Mouse (Mus musculus) intestine, embryonic 14.5 days (tissue): ENCODE results near the gene Hectd4. TPM values are rescaled to one million over a fixed set of nuclear protein-coding genes. Genes with fewer than 3 reads are reported as not detected.
A peak's percentile ranks its signal among the peaks of the same experiment; 100 is the strongest.

Source experiments
- ATAC-seq: fragments of 200-750 bp; cut with Nextera tagmentation; replicated peaks from 2 replicates; pipeline ENCODE4 v1.8.0; 2017; ENCODE audit warnings: low read depth, moderate number of reproducible peaks, moderate TSS enrichment, moderate library complexity; ENCODE audit not compliant: low FRiP score, low TSS enrichment
- DNase-seq: peaks from one replicate; pipeline ENCODE4 v3.0.0-alpha.2; 2018; ENCODE audit warnings: low spot score
- H3K27ac ChIP-seq: fragments of 300-500 bp; sonication (generic); 2 replicates; pipeline ENCODE4 v1.5.1; 2014; ENCODE audit warnings: low read depth, mild to moderate bottlenecking, control low read depth
- H3K27me3 ChIP-seq: fragments of 300-500 bp; sonication (generic); replicated peaks from 2 replicates; pipeline ENCODE4 v1.6.1; 2014; ENCODE audit warnings: low read length, control low read depth; ENCODE audit not compliant: control insufficient read depth, insufficient read depth
- H3K36me3 ChIP-seq: fragments of 300-500 bp; sonication (generic); 2 replicates; pipeline ENCODE4 v1.6.1; 2014; ENCODE audit warnings: low read length, control low read depth; ENCODE audit not compliant: control insufficient read depth, insufficient read depth
- H3K4me1 ChIP-seq: fragments of 300-500 bp; sonication (generic); replicated peaks from 2 replicates; pipeline ENCODE4 v1.6.1; 2014; ENCODE audit warnings: low read length, control low read depth, mixed read lengths; ENCODE audit not compliant: control insufficient read depth, insufficient read depth
- H3K4me2 ChIP-seq: fragments of 300-500 bp; sonication (generic); 2 replicates; pipeline ENCODE4 v1.6.1; 2014; ENCODE audit warnings: low read length
- H3K4me3 ChIP-seq: fragments of 300-500 bp; sonication (generic); 2 replicates; pipeline ENCODE4 v1.5.1; 2014; ENCODE audit warnings: low read depth, low read length, control low read depth, mixed read lengths
- H3K9ac ChIP-seq: fragments of 300-500 bp; sonication (generic); 2 replicates; pipeline ENCODE4 v1.6.1; 2014; ENCODE audit warnings: mild to moderate bottlenecking, low read length
- H3K9me3 ChIP-seq: fragments of 300-500 bp; sonication (generic); 2 replicates; pipeline ENCODE4 v1.6.1; 2016; ENCODE audit warnings: low read length, control low read depth; ENCODE audit not compliant: control insufficient read depth
- WGBS: fragments of 180-500 bp; shearing (Covaris S2); extraction: QIAGEN DNeasy Blood & Tissue Kit; methylation state at CpG from one replicate; pipeline ENCODE4 v1.1.7; 2014; 5-methylcytosine and 5-hydroxymethylcytosine counted together
- polyA plus RNA-seq: library from polyadenylated mRNA; unstranded; fragments of >200 nt; fragmentation: Nextera tagmentation; extraction: Ambion mirVana; gene quantifications from 2 replicates; pipeline ENCODE4 v1.2.1, GENCODE M21; 2014

The Hectd4 gene
- 8.0 and 8.1 TPM in 2 replicates for polyA plus RNA-seq

- DNase-seq (peak; percentile 99), ATAC-seq (peak; percentile 88)
- Histone ChIP-seq H3K9me3 (no peaks in the 10 kb centered on the region), H3K4me3 (peak within 1 kb of the TSS; percentile 90), H3K4me2 (peak within 1 kb of the TSS; percentile 63), H3K4me1 (peaks cover 8% of the 10 kb centered on the region), H3K27ac (peak within 1 kb of the TSS; percentile 73), H3K36me3 (no peaks in the 10 kb centered on the region), H3K9ac (peak within 1 kb of the TSS; percentile 88), H3K27me3 (no peaks in the 10 kb centered on the region)
- WGBS, result under 1% methylated on average over 81 of the region's 90 CpGs
Observed at GRCm38 (mm10) chr5:121219980-121220731, at the start of gene Hectd4. Gene Hectd4, plus strand, starts transcription at chr5:121220219.

DNA sequence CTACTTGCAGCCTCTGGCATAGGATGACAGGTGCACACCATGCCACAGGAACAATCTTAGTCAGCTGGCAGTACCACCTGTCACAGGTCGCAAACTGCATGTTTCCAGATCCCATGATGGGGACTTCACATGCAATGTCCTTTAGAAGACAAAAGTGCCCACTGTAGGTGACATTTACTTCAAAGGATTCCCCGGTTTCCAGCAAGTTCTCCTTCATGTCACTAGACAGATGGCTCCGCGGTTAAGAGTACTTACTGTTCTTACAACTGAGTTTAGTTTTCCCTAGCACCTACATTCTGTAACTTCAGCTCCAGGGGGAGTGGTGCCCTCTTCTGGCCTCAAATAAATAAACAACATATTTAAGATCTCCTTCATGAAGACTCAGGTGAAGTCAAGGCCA is 47.2 kb upstream of the Hectd4 start:
- H3K9me3 ChIP-seq, result no peaks in the 10 kb centered on the region
- ATAC-seq (no peak), DNase-seq (no peak)
- H3K27me3 ChIP-seq, result no peaks in the 10 kb centered on the region
- H3K4me1 ChIP-seq, result no peaks in the 10 kb centered on the region
- H3K36me3 ChIP-seq, result peaks cover 28% of the 10 kb centered on the region
- H3K27ac ChIP-seq, result no peak overlapping the region
- no peak overlapping the region for H3K4me3 ChIP-seq
- no peak overlapping the region for H3K9ac ChIP-seq
- 91% methylated on average over 4 of the region's 4 CpGs for WGBS
- H3K4me2 ChIP-seq, result no peak overlapping the region

DNA sequence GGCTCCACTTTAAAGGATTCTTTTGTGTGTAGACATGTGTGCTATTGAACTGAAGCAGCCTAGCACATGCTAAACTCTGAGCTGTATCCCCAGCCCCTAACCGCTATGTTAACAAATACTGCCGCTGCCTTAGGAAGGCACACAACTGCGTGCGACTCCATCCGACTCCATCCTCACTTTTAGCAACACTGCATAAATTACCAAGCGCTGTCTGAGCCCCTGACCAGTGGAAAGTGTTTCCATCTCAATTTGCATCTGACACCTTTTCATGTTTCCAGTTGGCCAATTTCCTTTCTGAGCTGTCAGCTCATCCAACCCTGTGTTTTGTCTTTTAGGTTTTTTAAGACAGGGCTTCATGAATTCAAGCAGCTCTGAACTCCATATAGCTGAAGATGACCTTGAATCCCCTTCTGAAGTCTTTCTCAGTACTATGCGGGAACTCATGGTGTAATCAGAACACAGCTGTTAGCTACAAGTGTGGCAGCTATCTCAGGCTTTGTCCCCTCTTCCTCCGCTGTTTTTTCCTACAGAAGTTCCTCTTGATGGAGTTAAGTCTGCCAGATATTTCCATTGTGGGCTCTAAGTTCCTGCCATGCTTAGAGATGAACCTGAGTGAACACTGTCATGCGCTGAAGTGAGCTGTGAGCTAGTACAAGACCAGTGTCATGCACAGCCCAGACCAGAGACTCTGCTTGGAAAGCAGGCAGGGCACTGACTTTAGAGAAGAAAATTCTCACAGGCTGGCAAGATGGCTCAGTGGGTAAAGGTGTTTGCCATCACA is 40.8 kb upstream of the Hectd4 start:
- 67% methylated on average over 9 of the region's 9 CpGs for WGBS
- Histone ChIP-seq H3K4me1 (peaks cover 5% of the 10 kb centered on the region), H3K27ac (no peak overlapping the region), H3K9me3 (no peaks in the 10 kb centered on the region), H3K27me3 (no peaks in the 10 kb centered on the region), H3K4me3 (no peak overlapping the region), H3K9ac (no peak overlapping the region), H3K36me3 (peaks cover 3% of the 10 kb centered on the region; the same call in 1 of the 2 replicates), H3K4me2 (no peak overlapping the region)
- ATAC-seq, result no peak
- DNase-seq, result no peak

- H3K4me1 ChIP-seq, result peaks cover 25% of the 10 kb centered on the region
- no peaks in the 10 kb centered on the region for H3K36me3 ChIP-seq
- H3K9me3 ChIP-seq, result no peaks in the 10 kb centered on the region
- ATAC-seq, result no peak
- no peaks in the 10 kb centered on the region for H3K27me3 ChIP-seq
- H3K27ac ChIP-seq, result no peak overlapping the region
- H3K4me3 ChIP-seq, result no peak overlapping the region
- H3K4me2 ChIP-seq, result no peak overlapping the region
- H3K9ac ChIP-seq, result no peak overlapping the region
- 75% methylated on average over 9 of the region's 9 CpGs for WGBS
- DNase-seq, result no peak
Observed at GRCm38 (mm10) chr5:121183269-121183668, 36.8 kb upstream of the Hectd4 start.

DNA sequence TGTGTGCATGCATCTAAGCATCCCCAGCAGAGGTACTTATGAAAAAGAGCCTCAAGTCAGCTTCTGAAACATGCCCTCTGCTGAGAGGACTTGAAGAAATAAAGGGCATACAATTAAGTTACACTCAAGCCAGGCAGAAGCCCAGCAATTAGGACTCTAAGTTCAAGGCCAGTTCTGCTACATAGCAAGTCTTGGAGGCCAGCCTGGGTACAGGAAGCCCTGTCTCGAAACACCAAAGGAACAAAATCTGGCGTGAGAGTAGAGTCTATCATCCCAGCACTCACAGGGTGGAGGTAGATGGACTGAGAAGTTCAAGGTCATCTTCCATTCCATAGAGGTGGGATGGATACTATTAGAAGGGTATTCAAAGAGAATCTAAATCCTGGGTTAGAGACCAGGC is 35.6 kb upstream of the Hectd4 start:
- no peak for DNase-seq
- Histone ChIP-seq H3K36me3 (no peaks in the 10 kb centered on the region), H3K9me3 (no peaks in the 10 kb centered on the region), H3K4me2 (no peak overlapping the region), H3K27me3 (no peaks in the 10 kb centered on the region), H3K4me3 (no peak overlapping the region), H3K9ac (no peak overlapping the region), H3K27ac (0 out of 2 replicates have a peak overlapping the region, but pooled peaks have one; percentile 36), H3K4me1 (peaks cover 36% of the 10 kb centered on the region)
- ATAC-seq, result no peak
- WGBS, result 60% methylated on average over 2 of the region's 2 CpGs

GRCm38 (mm10) chr5:121184945-121185551 is 35.0 kb upstream of the Hectd4 start:
- Histone ChIP-seq H3K9ac (0 out of 2 replicates have a peak overlapping the region, but pooled peaks have one; percentile 22), H3K4me2 (peak overlapping the region; percentile 30), H3K36me3 (no peaks in the 10 kb centered on the region), H3K4me3 (no peak overlapping the region), H3K27me3 (no peaks in the 10 kb centered on the region), H3K4me1 (peaks cover 37% of the 10 kb centered on the region), H3K27ac (peak overlapping the region; percentile 36; the same call in 1 of the 2 replicates), H3K9me3 (no peaks in the 10 kb centered on the region)
- ATAC-seq, result no peak
- 11% methylated on average over 11 of the region's 11 CpGs for WGBS
- DNase-seq, result no peak

- ATAC-seq (no peak), DNase-seq (no peak)
- Histone ChIP-seq H3K4me3 (no peak overlapping the region), H3K9ac (no peak overlapping the region), H3K9me3 (no peaks in the 10 kb centered on the region), H3K4me2 (no peak overlapping the region), H3K27ac (no peak overlapping the region), H3K4me1 (peaks cover 43% of the 10 kb centered on the region), H3K36me3 (no peaks in the 10 kb centered on the region), H3K27me3 (no peaks in the 10 kb centered on the region)
- WGBS, result 90% methylated on average over 8 of the region's 8 CpGs
Observed at GRCm38 (mm10) chr5:121187580-121188001, 32.4 kb upstream of the Hectd4 start.

DNA sequence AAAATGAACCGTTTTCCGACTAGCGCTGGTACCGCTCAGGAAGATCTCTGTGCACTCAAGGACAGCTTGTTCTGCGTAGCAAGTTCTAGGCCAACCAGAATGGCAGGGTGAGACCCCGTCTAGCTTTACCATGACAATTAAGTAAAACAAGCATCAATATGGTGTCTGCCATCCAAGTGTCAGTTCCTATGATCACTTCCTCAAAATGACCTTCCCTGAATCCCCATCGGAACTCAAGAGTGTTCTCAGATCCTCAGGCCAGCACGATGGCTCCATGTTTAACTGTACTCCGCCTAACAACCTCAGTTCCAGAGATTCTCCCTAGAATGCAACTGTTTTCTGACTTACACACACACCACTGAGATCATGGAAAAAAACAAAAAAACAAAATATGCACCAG is 31.8 kb upstream of the Hectd4 start:
- DNase-seq, result no peak
- Histone ChIP-seq H3K27ac (no peak overlapping the region), H3K4me3 (no peak overlapping the region), H3K27me3 (no peaks in the 10 kb centered on the region), H3K9ac (no peak overlapping the region), H3K4me1 (peaks cover 43% of the 10 kb centered on the region), H3K36me3 (no peaks in the 10 kb centered on the region), H3K9me3 (no peaks in the 10 kb centered on the region), H3K4me2 (no peak overlapping the region)
- 91% methylated on average over 9 of the region's 9 CpGs for WGBS
- ATAC-seq, result no peak
